Mouse (Mus musculus) left cerebral cortex, postnatal 14 days (tissue): ENCODE data around the gene Cbr4. TPM values are rescaled to one million over a fixed set of nuclear protein-coding genes. Genes with fewer than 3 reads are reported as not detected.
A peak's percentile ranks its signal among the peaks of the same experiment; 100 is the strongest.

Experiments
- DNase-seq, 2 experiments: peaks; one replicate each; pipeline ENCODE4 v3.0.0; 2021 to 2022; ENCODE audit warnings: low spot score in 2 of 2, mixed read lengths in 1 of 2
- intact Hi-C: fragments of 180-260 bp; cut with DNase I; formaldehyde crosslinking; loops from one replicate; pipeline ENCODE4 v1.15.1; 2025
- total RNA-seq, 2 experiments: library from RNA; stranded (reverse); gene quantifications; 2 replicates each; pipeline ENCODE4 v1.2.3; 2021

Cbr4 gene
- total RNA-seq, 2 experiments from 2014 or later: 21.3 to 22.7 TPM

GRCm38 (mm10) chr8:61532831-61533230, 45.3 kb downstream of the Cbr4 start:
- intact Hi-C loops: no loop called here
- no peak for DNase-seq

DNA sequence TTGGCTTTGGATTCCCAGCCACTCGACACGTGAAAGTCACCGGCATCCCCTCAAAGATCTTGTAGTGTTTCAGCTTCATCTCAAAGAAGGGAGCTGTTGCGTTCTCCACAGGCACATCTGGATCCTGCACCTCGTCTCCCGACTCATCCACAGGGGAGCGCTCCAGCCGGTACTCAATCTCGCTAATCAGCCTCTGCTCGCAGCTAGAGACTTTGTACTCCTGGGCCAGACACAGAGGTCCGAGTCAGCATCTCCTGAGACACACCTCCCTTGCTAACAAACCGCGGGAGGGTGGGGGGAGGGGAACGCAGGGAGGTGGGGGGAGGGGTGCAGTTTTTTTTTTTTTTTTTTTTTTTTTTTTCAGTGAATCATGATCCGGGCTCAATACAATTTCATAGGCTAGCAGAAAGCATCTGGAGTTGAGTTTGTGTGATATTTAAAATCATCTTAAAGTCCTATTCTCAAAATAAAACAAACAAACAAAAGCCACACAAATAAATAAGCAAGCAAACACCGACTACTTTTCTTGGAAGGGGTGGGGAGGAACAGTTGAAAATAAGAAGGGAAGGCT, 45.9 kb downstream of the Cbr4 start:
- DNase-seq: no peak
- intact Hi-C loops: no loop called here

- intact Hi-C loops: loop anchor here (5.0 kb wide), 1 partner anchor 222 kb away; no protein-coding TSS in a partner anchor
These were observed 47.9 kb downstream of the Cbr4 start for GRCm38 (mm10) chr8:61535472-61535871.

DNA sequence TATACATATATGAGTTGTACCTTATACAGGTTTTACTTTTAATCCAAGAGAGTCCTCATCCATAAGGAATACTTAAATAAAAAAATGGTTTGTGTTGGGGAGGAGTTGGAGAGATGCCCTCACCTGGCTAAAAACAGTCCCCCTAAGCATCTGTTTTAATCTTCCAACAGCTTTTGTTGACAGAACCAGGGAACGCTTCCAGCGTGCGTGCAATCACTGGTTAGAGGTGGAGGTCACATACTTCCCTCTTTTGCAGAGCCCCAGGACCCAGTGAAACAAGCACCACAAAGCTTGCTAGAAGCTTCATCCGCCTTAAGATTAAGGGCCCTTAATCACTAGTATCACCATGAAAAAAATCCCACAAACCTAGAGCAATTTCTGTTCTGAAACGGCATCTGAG, 49.9 kb downstream of the Cbr4 start:
- DNase-seq: no peak
- intact Hi-C loops: loop anchor here (5.0 kb wide), 1 partner anchor 220 kb away; no protein-coding TSS in a partner anchor

More at GRCm38 (mm10) chr8:61535472-61535871, 47.9 kb downstream of the Cbr4 start:
- no peak for DNase-seq

- intact Hi-C loops: loop anchor here (1.0 to 5.0 kb wide), 3 partner anchors 147 to 335 kb away; no protein-coding TSS in a partner anchor
- DNase-seq: peak; percentile 92 to 94
These were observed 52.4 kb downstream of the Cbr4 start for GRCm38 (mm10) chr8:61539828-61540500.

- DNase-seq: no peak
- intact Hi-C loops: no loop called here
These were observed 62.1 kb downstream of the Cbr4 start for GRCm38 (mm10) chr8:61549585-61549984.

GRCm38 (mm10) chr8:61550006-61550748, 62.6 kb downstream of the Cbr4 start:
- no peak for DNase-seq
- intact Hi-C loops: no loop called here

- DNase-seq: no peak
- intact Hi-C loops: no loop called here
These were observed 64.7 kb downstream of the Cbr4 start for GRCm38 (mm10) chr8:61552221-61552620.

DNA sequence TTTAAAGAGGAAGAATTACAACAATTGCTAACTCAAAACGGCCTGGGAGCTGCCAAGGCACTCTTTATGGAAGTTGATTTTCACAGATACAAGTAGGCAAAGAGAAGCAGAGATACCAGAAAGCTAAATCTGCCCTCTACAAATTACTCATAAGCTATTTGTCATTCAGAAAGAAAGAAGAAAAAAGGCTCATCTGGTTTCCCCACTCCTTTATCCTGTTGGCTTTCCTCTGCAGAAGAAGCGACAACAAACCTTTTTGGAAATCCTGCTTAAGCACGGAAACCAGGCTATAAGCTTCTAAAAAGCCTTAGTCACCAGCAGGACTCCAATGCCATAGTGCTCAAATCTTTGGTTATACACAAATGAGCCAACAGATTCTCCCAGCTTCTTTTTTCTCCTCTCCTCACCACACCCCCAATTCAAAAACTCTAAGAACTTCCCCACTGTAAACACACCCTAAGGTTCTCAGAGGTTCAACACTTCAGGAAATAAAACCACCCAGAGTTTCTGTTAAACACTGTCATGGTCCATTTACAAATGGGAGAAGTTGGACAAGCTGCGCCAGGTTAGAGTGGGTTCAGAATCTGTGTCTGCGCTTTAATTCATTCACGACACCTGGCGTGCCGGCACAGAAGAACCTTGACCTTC, 65.3 kb downstream of the Cbr4 start:
- no peak for DNase-seq
- intact Hi-C loops: no loop called here

DNA sequence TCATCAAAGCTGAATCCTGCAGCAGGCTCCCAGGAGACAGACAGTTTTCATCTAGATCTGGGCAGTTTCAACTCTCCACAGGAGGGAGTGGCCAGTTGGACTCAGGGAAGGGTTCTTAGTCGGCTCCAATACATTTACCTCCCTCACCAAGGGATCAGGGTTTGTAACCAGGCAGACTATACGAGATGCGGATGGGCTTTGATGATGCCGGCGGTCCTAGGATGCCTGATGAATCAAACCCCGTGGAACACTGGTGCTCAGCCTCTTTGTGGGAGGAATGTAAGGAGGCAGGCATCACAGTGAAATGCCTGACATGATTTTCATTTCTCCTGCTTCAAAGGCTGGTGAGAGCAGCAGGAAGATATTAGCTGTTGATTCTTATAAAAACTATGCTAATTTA, 67.8 kb downstream of the Cbr4 start:
- no peak for DNase-seq
- intact Hi-C loops: no loop called here

DNA sequence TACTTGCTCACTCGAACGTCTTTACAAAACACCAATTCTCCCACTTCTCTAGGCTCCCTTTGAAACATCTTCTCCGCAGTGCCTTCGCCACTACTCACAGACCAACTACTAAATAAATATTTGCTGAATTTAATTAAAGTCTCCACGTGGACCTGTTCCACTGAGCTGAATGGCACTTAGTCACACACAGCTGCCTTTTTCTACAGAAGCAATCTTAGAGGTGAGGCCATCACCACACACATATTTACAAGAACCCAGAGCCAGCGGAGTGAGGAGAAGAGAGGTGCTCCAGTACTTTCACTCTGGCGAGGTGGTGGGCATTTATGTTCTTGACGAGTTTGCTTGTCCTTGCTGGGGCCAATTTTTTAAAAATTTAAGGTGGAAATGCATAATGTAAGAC, 68.7 kb downstream of the Cbr4 start:
- DNase-seq: no peak
- intact Hi-C loops: no loop called here
